Mouse (Mus musculus) Patski (cell line): ENCODE results near the gene Maneal. TPM values are rescaled to one million over a fixed set of nuclear protein-coding genes. Genes with fewer than 3 reads are reported as not detected.

ENCODE experiments used
- ATAC-seq: fragments of 100-300 bp; one replicate; pipeline ENCODE4 v1.8.0; 2021
- CTCF ChIA-PET: fragments of 350-600 bp; sonication (Branson Sonifier 250); formaldehyde crosslinking; loops from one replicate; lab custom pipeline; 2022; ENCODE audit warnings: inconsistent platforms; lab: Charles Lee
- POLR2A ChIA-PET: fragments of 350-600 bp; sonication (Branson Sonifier 250); formaldehyde crosslinking; loops from one replicate; lab custom pipeline; 2022; ENCODE audit warnings: antibody characterized with exemption, inconsistent platforms; lab: Charles Lee
- DNase-seq: peaks from one replicate; pipeline ENCODE4 v3.0.0-alpha.2; 2011; ENCODE audit warnings: low read depth, low spot score
- H3K27me3 ChIP-seq: fragments of 371-371 bp; one replicate; pipeline ENCODE4 v1.5.1; 2021
- CTCF ChIP-seq: fragments of 100-300 bp; IDR thresholded peaks from one replicate; pipeline ENCODE4 v1.5.1; 2021
- in situ Hi-C: fragments of 300-500 bp; cut with MboI; formaldehyde crosslinking; loops from 3 replicates; pipeline ENCODE4 v1.11.1; 2018; ENCODE audit warnings: low pct_unique_long_range_greater_than_20kb, mixed read lengths
- polyA plus RNA-seq: library from polyadenylated mRNA; unstranded; gene quantifications from one replicate; pipeline ENCODE4 v1.2.3, GENCODE M21; 2021

The Maneal gene
- polyA plus RNA-seq, 1 experiment from 2014 or later: not detected

DNA sequence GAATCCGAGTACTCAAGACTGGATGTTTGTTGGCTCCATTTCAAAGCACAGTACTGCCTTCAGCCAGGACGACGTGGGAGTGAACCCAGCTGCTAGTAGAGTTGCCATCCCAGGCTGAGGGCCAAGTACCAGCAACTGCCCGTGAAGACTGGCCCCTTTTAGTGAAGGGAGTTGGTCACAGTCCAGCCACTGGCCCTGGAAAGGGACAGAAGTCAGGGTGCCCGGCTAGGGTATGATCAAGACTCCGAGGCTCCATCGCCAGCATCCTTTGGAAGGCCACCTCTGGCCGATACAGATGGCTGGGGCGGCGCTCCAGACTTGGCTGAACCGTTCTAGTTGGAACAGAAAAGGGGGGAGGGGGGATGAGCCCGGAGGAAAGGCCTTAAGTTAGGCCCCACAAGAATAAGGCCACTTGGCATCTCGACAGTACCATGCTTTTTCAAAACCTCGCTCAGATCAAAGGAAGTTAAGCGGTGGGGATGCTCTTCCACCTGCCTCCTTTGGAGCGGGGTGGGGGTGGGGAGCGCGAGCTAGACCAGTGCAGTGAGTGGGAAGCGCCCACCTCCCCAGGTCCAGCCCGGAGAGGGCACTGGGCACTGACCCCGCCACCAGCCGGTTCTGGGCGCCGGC is 12.2 kb downstream of the Maneal start:
- in situ Hi-C loops: loop anchor here (10.0 kb wide), 1 partner anchor 215 kb away; the partner anchor contains the start of genes Dnali1 and Snip1
- TF ChIP-seq CTCF: no peak
- POLR2A ChIA-PET: interaction anchor here (0.7 to 1.5 kb wide), 2 partner anchors 9 to 47 kb away, joined by 3 to 6 read pairs; partner anchors contain the start of gene Mtf1
- no peak for ATAC-seq
- no peak for DNase-seq
- no peaks in the 10 kb centered on the region for H3K27me3 ChIP-seq
- CTCF ChIA-PET: no interaction called here

DNA sequence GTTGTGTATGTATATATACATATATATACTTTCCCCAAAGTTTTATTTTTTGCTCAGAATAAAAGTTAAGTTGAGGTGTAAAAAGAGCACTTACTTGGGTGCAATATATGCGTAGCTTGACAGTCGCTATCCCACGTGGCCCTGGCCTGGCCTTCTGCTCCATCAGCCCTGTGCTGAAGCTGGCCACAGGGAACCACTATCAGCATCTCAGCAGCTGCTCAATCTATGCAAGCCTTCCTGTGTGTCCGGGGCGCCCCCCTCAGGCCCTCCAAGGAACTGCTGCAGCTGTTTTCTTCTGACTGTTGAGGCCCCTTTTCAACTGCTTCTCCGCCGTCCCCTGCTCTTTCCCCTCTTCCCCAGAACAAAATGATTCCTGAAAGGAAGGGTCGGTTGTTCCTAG is 14.4 kb downstream of the Maneal start:
- POLR2A ChIA-PET: interaction anchor here (1.0 kb wide), 1 partner anchor 38 kb away, joined by 3 read pairs; no protein-coding TSS in a partner anchor
- ATAC-seq: no peak
- in situ Hi-C loops: no loop called here

DNA sequence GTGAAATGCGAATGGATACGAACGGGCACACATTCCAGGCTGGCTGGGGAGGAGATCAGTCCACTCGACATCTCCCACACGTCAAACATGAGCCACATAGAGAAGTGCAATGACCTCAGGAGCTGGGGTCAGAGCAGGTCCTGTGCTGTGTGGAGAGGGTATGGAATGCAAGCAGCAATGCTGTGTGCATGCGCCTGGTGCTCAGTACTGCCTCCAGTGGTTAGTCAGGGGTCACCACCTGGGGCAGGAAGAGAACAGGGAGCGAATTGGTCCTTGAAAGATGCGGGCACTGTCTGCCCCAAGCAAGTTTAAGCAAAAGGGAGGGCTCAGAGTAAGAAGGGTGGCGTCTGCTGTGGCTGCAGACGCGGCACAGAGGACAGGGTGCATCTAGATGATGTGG is 18.5 kb downstream of the Maneal start:
- peak; percentile 48 for ATAC-seq
- no peak for DNase-seq
- ChIA-PET CTCF (interaction anchor here (0.6 to 1.2 kb wide), 2 partner anchors 16 to 640 kb away, joined by 3 read pairs; no protein-coding TSS in a partner anchor), POLR2A (no interaction called here)
- H3K27me3 ChIP-seq: no peaks in the 10 kb centered on the region
- TF ChIP-seq CTCF: no peak
- in situ Hi-C loops: no loop called here

More for the DNA sequence above, 14.4 kb downstream of the Maneal start:
- TF ChIP-seq CTCF: no peak
- CTCF ChIA-PET: interaction anchor here (1.2 kb wide), 1 partner anchor 45 kb away, joined by 3 read pairs; no protein-coding TSS in a partner anchor
- H3K27me3 ChIP-seq: no peaks in the 10 kb centered on the region
- no peak for DNase-seq

DNA sequence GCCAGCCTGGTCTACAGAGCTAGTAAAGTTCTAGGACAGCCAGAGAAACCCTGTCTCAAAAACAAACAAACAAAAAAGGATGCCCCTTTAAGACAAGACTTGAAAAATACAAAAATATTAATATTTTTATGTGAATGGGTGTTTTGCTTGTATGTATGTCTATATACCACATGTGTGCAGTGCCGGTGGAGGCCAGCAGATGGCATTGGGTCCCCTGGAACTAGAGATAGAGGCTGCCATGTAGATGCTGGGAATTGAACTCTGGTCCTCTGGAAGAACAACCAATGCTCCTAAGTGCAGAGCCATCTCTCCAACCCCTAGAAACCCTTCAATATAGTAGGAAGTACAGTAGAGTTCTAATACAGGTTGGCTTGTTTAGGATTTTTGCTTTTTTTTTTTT is 21.0 kb downstream of the Maneal start:
- no peaks in the 10 kb centered on the region for H3K27me3 ChIP-seq
- TF ChIP-seq CTCF: no peak
- POLR2A ChIA-PET: no interaction called here
- DNase-seq (no peak), ATAC-seq (no peak)
- CTCF ChIA-PET: no interaction called here
- in situ Hi-C loops: no loop called here

DNA sequence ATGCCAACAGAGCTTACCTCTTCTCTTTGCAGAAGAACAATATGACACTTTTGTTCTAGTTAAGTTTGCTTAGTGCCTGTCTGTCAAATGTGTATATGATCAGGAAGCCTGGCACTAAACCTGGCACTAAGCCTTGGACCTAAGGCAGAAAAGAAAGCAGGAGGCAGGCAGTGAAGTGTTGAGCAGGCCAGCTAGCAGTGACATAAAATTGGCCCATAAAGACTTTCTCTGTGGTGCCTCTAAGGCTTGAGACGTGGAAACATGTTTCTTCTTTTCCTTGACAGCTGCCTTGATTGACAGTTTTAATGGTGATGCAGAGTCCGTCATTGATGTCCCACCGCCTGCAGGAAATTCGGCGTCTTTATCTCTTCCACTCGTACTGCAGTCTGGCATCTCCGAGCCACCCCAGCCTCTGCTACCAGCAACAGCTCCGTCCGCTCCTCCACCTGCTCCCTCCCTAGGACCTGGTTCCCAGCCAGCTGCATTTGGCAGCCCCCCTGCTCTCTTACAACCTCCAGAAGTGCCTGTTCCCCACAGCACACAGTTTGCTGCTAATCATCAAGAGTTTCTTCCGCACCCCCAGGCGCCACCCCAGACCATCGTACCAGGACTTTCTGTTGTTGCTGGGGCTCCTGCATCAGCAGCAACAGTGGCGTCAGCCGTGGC is 23.8 kb downstream of the Maneal start:
- no peak for DNase-seq
- in situ Hi-C loops: no loop called here
- ChIA-PET CTCF (interaction anchor here (0.7 kb wide), 1 partner anchor 17 kb away, joined by 3 read pairs; no protein-coding TSS in a partner anchor), POLR2A (no interaction called here)
- ATAC-seq: no peak
- no peak for TF ChIP-seq CTCF
- H3K27me3 ChIP-seq: no peaks in the 10 kb centered on the region

DNA sequence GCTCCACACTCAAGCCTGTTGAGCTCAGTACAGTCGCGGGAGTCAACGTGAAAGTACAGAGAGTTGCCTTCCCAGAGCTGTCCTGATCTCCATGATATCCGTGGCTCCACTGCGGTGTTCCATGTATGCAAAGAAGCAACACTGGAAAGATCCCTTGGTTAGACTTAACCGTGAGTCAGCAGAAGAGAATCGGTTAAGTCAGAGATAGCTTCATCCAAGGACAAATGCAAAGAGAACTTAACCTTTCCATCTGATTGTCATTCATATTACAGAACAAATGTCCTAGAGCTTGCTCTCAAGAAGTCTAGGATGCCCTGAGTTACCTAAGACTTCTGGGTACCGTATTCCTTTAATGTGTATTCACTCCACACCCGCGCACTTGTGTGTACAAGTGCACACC is 29.2 kb downstream of the Maneal start:
- TF ChIP-seq CTCF: no peak
- in situ Hi-C loops: no loop called here
- no peaks in the 10 kb centered on the region for H3K27me3 ChIP-seq
- ChIA-PET CTCF (no interaction called here), POLR2A (interaction anchor here (1.2 kb wide), 1 partner anchor 20 kb away, joined by 3 read pairs; no protein-coding TSS in a partner anchor)
- ATAC-seq (no peak), DNase-seq (no peak)

DNA sequence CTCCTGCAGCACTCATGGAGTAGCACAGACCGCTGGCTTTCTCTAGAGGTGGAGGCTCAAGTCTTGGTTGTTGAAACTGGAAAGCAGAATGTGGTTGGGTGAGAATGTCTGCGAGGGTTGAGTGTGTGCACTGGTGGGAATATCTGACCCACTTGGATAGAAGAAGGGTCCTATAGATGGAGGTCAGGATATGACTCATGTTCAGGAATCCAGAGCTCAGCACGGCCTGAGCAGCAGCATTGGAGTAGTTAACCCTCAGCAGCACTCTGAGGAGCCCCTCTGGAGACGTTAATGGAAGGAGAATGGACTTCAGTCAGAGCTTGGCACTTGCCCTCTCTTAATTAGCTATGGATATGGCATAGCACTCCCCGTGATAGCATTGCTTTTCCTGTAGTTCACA is 32.3 kb downstream of the Maneal start:
- TF ChIP-seq CTCF: no peak
- in situ Hi-C loops: no loop called here
- no peak for ATAC-seq
- CTCF ChIA-PET: no interaction called here
- H3K27me3 ChIP-seq: no peaks in the 10 kb centered on the region
- POLR2A ChIA-PET: no interaction called here
- no peak for DNase-seq

DNA sequence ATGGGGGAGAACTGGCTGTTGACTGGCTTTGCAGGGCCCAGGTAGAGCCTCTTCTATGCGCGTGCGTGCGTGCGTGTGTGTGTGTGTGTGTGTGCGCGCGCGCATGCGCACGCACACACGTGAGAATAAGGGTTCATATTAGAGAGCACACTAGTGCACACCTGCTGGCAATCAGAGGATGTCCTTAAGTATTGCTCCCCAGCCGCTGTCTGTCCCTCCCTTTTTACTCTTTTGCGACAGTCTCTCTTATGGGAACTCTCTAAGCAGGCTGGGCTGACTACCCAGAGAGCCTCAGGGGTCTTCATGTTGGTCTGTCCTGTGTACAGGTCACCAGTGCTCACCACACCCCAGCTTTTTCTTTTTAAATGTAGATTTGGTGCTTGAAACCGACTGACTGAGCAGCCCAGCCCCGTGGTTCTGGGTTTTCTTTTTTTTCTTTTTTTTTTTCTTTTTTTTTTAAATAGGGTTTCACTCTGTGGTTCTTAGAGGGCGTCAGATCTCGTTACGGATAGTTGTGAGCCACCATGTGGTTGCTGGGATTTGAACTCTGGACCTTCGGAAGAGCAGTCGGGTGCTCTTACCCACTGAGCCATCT is 36.5 kb downstream of the Maneal start:
- ATAC-seq: no peak

DNA sequence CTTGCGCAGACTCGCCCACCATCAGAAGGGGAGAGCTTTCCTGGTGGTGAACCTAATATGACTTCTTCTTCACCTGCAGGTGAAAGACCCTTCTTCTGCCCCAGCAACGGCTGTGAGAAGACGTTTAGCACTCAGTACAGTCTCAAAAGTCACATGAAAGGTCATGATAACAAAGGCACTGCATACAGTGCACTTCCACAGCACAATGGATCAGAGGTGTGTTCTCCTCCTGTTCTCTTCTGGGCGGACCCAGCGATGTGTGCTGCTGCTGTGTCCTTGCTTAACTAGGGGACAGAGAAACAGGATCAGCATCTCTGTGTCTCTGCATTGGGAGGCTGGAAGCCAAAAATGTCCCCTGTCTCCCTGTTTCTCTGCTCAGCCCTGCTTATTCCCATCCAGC is 37.0 kb downstream of the Maneal start:
- in situ Hi-C loops: no loop called here
- DNase-seq (no peak), ATAC-seq (no peak)
- H3K27me3 ChIP-seq: no peaks in the 10 kb centered on the region
- no peak for TF ChIP-seq CTCF
- ChIA-PET POLR2A (no interaction called here), CTCF (no interaction called here)

More for the DNA sequence above, 36.5 kb downstream of the Maneal start:
- in situ Hi-C loops: no loop called here
- POLR2A ChIA-PET: no interaction called here
- no peak for DNase-seq
- no peak for TF ChIP-seq CTCF
- CTCF ChIA-PET: interaction anchor here (0.7 kb wide), 1 partner anchor 1437 kb away, joined by 4 read pairs; the partner anchor contains the start of gene Trappc3
- H3K27me3 ChIP-seq: no peaks in the 10 kb centered on the region

DNA sequence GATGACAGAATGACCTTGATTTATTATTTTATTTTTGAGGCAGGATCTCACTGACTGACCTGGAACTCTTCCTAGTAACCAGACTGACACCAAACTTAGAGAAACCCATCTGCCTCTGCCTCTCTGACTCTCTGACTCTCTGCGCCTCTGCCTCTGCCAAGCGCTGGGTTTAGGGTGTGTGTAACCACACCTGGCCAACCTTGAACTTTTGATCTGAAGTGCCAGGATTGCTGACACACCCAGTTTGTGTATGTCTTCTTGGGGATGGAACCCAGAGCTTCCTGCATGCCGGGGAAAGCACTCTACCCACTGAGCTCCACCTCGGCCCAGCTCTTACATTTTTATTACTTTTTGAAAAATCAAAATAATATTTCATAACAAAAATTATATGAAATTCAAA is 43.1 kb downstream of the Maneal start:
- no peaks in the 10 kb centered on the region for H3K27me3 ChIP-seq
- in situ Hi-C loops: no loop called here
- CTCF ChIA-PET: no interaction called here
- TF ChIP-seq CTCF: no peak
- ATAC-seq: no peak
- POLR2A ChIA-PET: no interaction called here
- no peak for DNase-seq

DNA sequence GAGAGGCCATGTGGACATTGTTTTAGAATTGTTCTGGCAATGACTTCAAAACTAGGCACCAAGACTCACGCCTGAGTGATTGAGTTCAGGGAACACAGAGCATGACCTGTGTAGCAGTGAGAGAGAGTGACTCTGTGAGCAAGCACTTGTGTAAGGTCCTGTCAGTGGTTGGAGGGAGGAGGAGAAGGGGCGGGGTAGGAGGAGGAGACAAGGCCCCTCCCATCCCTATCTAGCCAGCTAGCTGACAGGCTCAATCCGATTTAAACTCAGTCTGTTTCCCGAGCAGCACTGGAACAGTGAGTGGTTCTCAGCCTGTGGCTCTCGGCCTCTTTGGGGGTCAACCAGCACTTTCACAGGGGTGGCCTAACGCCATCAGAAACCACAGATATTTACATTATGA is 44.2 kb downstream of the Maneal start:
- no peaks in the 10 kb centered on the region for H3K27me3 ChIP-seq
- in situ Hi-C loops: no loop called here
- POLR2A ChIA-PET: no interaction called here
- TF ChIP-seq CTCF: no peak
- ATAC-seq: peak; percentile 78
- DNase-seq: no peak
- CTCF ChIA-PET: no interaction called here
